Mouse (Mus musculus) megakaryocyte, embryonic 14.5 days (primary cell): ENCODE measurements at regions not wholly inside any gene's neighbourhood (a gene's known extent, or its start where the extent isn't known, plus 50 kb on each side); places are given as distances from the start of the nearest gene placed in this dataset.

Experiments
- H3K27me3 ChIP-seq: replicated peaks from 2 replicates; pipeline ENCODE3; 2012; ENCODE audit warnings: inconsistent platforms
- H3K36me3 ChIP-seq: replicated peaks from 2 replicates; pipeline ENCODE3; 2012; ENCODE audit warnings: low read length, inconsistent platforms, mixed read lengths
- H3K4me1 ChIP-seq: 2 replicates; pipeline ENCODE4 v1.6.1; 2012; ENCODE audit warnings: inconsistent platforms
- H3K4me3 ChIP-seq: replicated peaks from 2 replicates; pipeline ENCODE3; 2012; ENCODE audit warnings: moderate library complexity, mild to moderate bottlenecking, inconsistent platforms
- H3K9me3 ChIP-seq: 2 replicates; pipeline ENCODE4 v1.6.1; 2012; ENCODE audit warnings: inconsistent platforms
- FLI1 ChIP-seq: IDR thresholded peaks from 2 replicates; pipeline ENCODE4 v1.6.1; 2012; ENCODE audit warnings: low read length, inconsistent platforms, mixed read lengths
- GATA1 ChIP-seq: IDR thresholded peaks from 3 replicates; pipeline ENCODE4 v1.6.1; 2012; ENCODE audit warnings: mixed read lengths, low read length, inconsistent platforms, borderline replicate concordance

- no peaks in the 10 kb centered on the region for H3K36me3 ChIP-seq
- H3K9me3 ChIP-seq, result 0 out of 2 replicates have a peak, but pooled peaks cover 3% of the 10 kb centered on the region
- H3K4me1 ChIP-seq, result no peaks in the 10 kb centered on the region
- H3K4me3 ChIP-seq, result no peak overlapping the region
- H3K27me3 ChIP-seq, result no peaks in the 10 kb centered on the region
- no peak for TF ChIP-seq FLI1
Measured at GRCm38 (mm10) chr2:159418371-159418940, 623.8 kb downstream of the Dhx35 start.

DNA sequence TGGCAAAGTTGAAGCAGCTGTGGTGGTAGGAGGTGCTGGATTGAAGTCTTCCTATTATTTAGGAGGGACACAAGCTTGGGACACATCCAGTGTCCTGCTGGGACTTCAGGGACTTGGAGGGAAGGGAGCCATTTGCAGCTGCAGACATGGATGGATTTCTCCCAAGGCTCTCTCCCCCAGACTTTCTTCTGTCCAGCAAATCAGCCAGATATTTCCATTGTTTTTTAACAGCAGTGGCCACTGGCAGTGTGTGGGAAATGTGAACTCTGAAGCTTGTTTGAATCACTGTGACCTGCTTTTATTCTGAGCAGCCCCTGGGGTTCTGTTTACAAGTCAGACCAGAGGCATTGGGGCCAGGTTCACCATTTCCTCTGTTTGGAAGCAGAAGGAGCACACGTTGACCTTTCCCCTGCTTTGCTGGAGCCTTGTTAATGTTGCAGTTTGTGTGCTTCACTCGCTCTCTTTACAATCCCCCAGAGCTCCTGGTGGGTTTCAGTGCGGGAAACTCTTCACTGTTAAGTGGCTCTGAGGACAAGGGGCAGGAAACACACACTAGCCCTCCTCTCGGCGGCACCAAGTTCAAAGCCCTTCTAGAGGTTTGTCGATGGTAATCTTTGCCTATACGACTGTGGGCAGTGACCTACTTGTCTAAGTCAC is 627.8 kb downstream of the Dhx35 start:
- Histone ChIP-seq H3K4me3 (no peak overlapping the region), H3K36me3 (no peaks in the 10 kb centered on the region), H3K27me3 (no peaks in the 10 kb centered on the region), H3K9me3 (0 out of 2 replicates have a peak, but pooled peaks cover 10% of the 10 kb centered on the region), H3K4me1 (no peaks in the 10 kb centered on the region)
- no peak for TF ChIP-seq GATA1

GRCm38 (mm10) chr2:159428201-159428600 is 633.6 kb downstream of the Dhx35 start:
- Histone ChIP-seq H3K4me3 (no peak overlapping the region), H3K27me3 (no peaks in the 10 kb centered on the region), H3K36me3 (no peaks in the 10 kb centered on the region), H3K9me3 (0 out of 2 replicates have a peak, but pooled peaks cover 13% of the 10 kb centered on the region), H3K4me1 (no peaks in the 10 kb centered on the region)
- TF ChIP-seq GATA1 (no peak), FLI1 (no peak)

DNA sequence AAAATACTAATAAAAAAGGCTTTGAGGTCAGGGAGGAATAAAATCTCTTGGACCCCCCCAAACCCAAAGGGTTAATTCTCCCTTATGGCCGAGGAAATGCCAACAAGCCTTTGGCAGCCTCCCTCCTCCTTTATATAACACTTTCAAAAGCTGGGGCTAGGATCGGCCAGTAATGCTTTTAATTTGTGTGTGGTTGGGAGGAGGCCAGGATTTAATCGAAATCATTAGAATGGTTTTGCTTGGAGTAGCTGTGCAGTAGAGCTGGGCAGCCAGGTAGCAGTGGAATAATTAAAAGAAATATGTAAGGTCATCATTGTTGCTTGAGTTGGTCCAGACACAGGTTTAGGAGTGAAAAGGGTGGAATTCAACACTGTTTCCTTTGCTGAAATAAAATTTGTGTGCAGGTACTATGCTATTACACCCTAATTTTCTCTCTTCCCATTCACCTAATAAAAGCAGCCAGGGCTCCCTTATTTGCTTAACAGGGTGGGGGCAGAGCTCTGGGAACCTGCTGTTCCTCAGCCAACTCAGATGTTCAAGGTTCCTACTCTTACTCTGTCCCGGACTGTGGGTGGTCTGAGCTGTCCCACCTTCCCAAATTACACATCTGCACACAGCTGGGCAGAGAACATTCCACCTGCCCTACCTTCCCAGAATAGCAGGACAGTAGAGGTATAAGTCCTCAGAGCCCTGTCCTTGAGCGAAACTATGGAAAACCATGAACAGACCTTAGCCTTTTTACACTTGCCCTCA is 636.1 kb downstream of the Dhx35 start:
- TF ChIP-seq GATA1 (no peak), FLI1 (no peak)
- Histone ChIP-seq H3K9me3 (peaks cover 20% of the 10 kb centered on the region; the same call in 1 of the 2 replicates), H3K4me3 (no peak overlapping the region), H3K36me3 (no peaks in the 10 kb centered on the region), H3K27me3 (no peaks in the 10 kb centered on the region), H3K4me1 (no peaks in the 10 kb centered on the region)

- H3K36me3 ChIP-seq, result no peaks in the 10 kb centered on the region
- TF ChIP-seq FLI1 (no peak), GATA1 (no peak)
Measured at GRCm38 (mm10) chr2:159438961-159439360, 644.4 kb downstream of the Dhx35 start.

DNA sequence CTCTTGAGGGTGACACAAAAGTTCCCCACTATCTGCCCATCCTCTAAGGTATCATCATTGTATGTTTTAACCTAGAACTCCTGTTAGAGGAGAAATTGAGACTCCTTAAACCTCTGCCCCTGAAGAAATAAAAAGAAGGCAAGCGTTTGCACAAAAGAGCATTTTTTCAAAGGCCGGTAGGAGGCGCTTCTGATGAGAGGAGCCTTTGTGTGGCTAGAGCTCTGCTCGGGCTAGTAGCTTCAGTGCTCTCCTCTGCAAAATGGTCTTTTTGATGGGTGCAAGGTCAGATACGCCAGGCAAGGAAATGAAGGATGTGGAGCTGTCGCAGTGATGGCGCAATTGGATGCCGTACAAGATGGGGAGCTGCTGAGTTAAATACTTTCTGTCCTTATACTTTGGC is 649.0 kb downstream of the Dhx35 start:
- Histone ChIP-seq H3K36me3 (no peaks in the 10 kb centered on the region), H3K4me3 (no peak overlapping the region), H3K27me3 (no peaks in the 10 kb centered on the region), H3K4me1 (no peaks in the 10 kb centered on the region), H3K9me3 (peaks cover 35% of the 10 kb centered on the region)
- TF ChIP-seq FLI1 (no peak), GATA1 (no peak)

More at GRCm38 (mm10) chr2:159438961-159439360, 644.4 kb downstream of the Dhx35 start:
- no peaks in the 10 kb centered on the region for H3K27me3 ChIP-seq
- H3K4me3 ChIP-seq, result no peak overlapping the region
- H3K9me3 ChIP-seq, result peaks cover 36% of the 10 kb centered on the region; the same call in 1 of the 2 replicates
- no peaks in the 10 kb centered on the region for H3K4me1 ChIP-seq

DNA sequence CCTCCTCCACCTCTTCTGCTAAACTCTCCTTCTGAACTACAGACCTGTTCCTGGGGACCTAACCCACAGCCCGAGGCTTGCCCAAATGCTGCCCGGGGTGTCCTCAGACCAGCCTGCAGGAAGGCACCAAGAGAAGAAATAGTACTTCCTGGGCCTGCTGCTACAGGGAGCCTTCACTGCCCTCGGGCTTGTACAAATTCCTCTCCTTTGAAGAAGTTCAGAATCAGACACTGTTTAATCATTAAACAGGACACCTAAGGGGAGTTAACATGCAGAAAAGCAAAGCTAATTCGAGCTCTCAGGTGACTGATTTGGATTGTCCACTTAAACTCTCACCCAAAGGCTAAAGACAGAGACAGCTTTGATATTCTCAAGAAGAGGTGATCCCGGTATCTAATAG is 651.8 kb downstream of the Dhx35 start:
- no peak overlapping the region for H3K4me3 ChIP-seq
- TF ChIP-seq FLI1, result no peak
- TF ChIP-seq GATA1, result no peak
- no peaks in the 10 kb centered on the region for H3K36me3 ChIP-seq
- H3K4me1 ChIP-seq, result no peaks in the 10 kb centered on the region
- no peaks in the 10 kb centered on the region for H3K27me3 ChIP-seq
- H3K9me3 ChIP-seq, result peaks cover 43% of the 10 kb centered on the region

GRCm38 (mm10) chr2:159446886-159447285 is 652.3 kb downstream of the Dhx35 start:
- Histone ChIP-seq H3K4me3 (no peak overlapping the region), H3K4me1 (no peaks in the 10 kb centered on the region), H3K27me3 (no peaks in the 10 kb centered on the region), H3K9me3 (peaks cover 46% of the 10 kb centered on the region), H3K36me3 (no peaks in the 10 kb centered on the region)
- TF ChIP-seq FLI1 (no peak), GATA1 (no peak)

GRCm38 (mm10) chr2:159448976-159449375 is 654.4 kb downstream of the Dhx35 start:
- TF ChIP-seq FLI1, result no peak
- TF ChIP-seq GATA1, result no peak
- Histone ChIP-seq H3K36me3 (no peaks in the 10 kb centered on the region), H3K4me1 (no peaks in the 10 kb centered on the region), H3K4me3 (no peak overlapping the region), H3K27me3 (no peaks in the 10 kb centered on the region), H3K9me3 (peaks cover 54% of the 10 kb centered on the region)

DNA sequence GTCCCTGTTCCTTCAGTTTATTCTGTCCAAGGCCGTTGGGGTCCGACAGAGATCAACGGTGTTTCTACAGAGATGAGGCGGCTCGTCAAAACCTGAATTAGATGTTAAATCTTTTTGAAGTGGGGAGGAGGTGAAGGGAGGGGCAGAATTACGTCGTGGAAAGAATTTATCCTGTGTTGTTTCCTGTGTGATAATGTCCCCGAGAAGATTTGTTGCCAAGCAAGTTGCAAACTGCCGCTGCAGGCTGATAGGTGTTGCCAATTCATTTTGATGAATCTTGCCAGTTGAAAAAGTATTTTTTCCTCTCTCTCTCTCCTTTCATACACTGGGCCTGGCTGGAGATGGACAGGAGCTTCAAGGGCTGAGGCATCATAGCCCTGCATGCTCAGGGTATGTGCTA is 656.8 kb downstream of the Dhx35 start:
- H3K36me3 ChIP-seq, result no peaks in the 10 kb centered on the region
- H3K9me3 ChIP-seq, result peaks cover 55% of the 10 kb centered on the region
- no peaks in the 10 kb centered on the region for H3K27me3 ChIP-seq
- TF ChIP-seq GATA1, result no peak
- TF ChIP-seq FLI1, result no peak
- H3K4me3 ChIP-seq, result no peak overlapping the region
- no peaks in the 10 kb centered on the region for H3K4me1 ChIP-seq
